Mouse (Mus musculus): ENCODE data around the gene Pus7l. TPM values are rescaled to one million over a fixed set of nuclear protein-coding genes. Genes with fewer than 3 reads are reported as not detected.
"Not testable (repeated sequence)": the region's sequence is repeated elsewhere in the genome, so short reads cannot be mapped to it uniquely, and the experiment has no call there.

Gene Pus7l
- polyA plus RNA-seq, 1 experiment from 2014 or later: 5.1 TPM

- Histone ChIP-seq H3K27me3 (no peaks in the 10 kb centered on the region), H3K9me3 (no peaks in the 10 kb centered on the region), H3K27ac (replicated peaks) (no peak overlapping the region), H3K4me2 (replicated peaks) (no peak overlapping the region), H3K4me3 (no peak overlapping the region), H3K36me3 (no peaks in the 10 kb centered on the region), H3K4me1 (no peaks in the 10 kb centered on the region), H3K9ac (replicated peaks) (no peak overlapping the region)
- WGBS: 96% methylated on average over 1 of the region's 1 CpGs
- no peak for ATAC-seq (replicated peaks)
Observed at GRCm38 (mm10) chr15:94494445-94494844, 48.9 kb downstream of the Pus7l start.

- 87% methylated on average over 2 of the region's 2 CpGs for WGBS
- Histone ChIP-seq H3K4me1 (no peaks in the 10 kb centered on the region), H3K9ac (replicated peaks) (no peak overlapping the region)
Observed at GRCm38 (mm10) chr15:94489433-94489832, 53.9 kb downstream of the Pus7l start.

GRCm38 (mm10) chr15:94488028-94488427, 55.3 kb downstream of the Pus7l start:
- not testable (repeated sequence) for H3K9me3 ChIP-seq; H3K4me1 ChIP-seq; H3K4me3 ChIP-seq; H3K9ac ChIP-seq (replicated peaks); H3K36me3 ChIP-seq; H3K4me2 ChIP-seq (replicated peaks); H3K27me3 ChIP-seq; H3K27ac ChIP-seq (replicated peaks); ATAC-seq (replicated peaks)
- whole genome bisulfite sequencing: 91% methylated on average over 2 of the region's 2 CpGs

More at GRCm38 (mm10) chr15:94489433-94489832, 53.9 kb downstream of the Pus7l start:
- Histone ChIP-seq H3K36me3 (no peaks in the 10 kb centered on the region), H3K4me3 (no peak overlapping the region), H3K27me3 (no peaks in the 10 kb centered on the region), H3K9me3 (no peaks in the 10 kb centered on the region), H3K27ac (replicated peaks) (no peak overlapping the region), H3K4me2 (replicated peaks) (no peak overlapping the region)
- ATAC-seq (replicated peaks): no peak

GRCm38 (mm10) chr15:94482555-94482954, 60.8 kb downstream of the Pus7l start:
- ATAC-seq (replicated peaks): no peak; the same call in 1 of the 2 replicates
- WGBS: 30% methylated on average over 2 of the region's 2 CpGs

GRCm38 (mm10) chr15:94480792-94481191, 62.6 kb downstream of the Pus7l start:
- Histone ChIP-seq H3K4me2 (replicated peaks) (no peak overlapping the region), H3K9me3 (no peaks in the 10 kb centered on the region), H3K4me1 (peaks cover 26% of the 10 kb centered on the region), H3K4me3 (no peak overlapping the region), H3K27ac (replicated peaks) (no peak overlapping the region), H3K9ac (replicated peaks) (no peak overlapping the region), H3K36me3 (no peaks in the 10 kb centered on the region), H3K27me3 (no peaks in the 10 kb centered on the region)
- no peak for ATAC-seq (replicated peaks)
- WGBS: 87% methylated on average over 4 of the region's 4 CpGs

More at GRCm38 (mm10) chr15:94482555-94482954, 60.8 kb downstream of the Pus7l start:
- Histone ChIP-seq H3K36me3 (no peaks in the 10 kb centered on the region), H3K27me3 (no peaks in the 10 kb centered on the region), H3K9ac (replicated peaks) (no peak overlapping the region), H3K4me3 (no peak overlapping the region), H3K4me2 (replicated peaks) (no peak overlapping the region), H3K27ac (replicated peaks) (no peak overlapping the region), H3K4me1 (peaks cover 22% of the 10 kb centered on the region), H3K9me3 (no peaks in the 10 kb centered on the region)

- Histone ChIP-seq H3K4me3 (no peak overlapping the region), H3K27ac (replicated peaks) (no peak overlapping the region), H3K36me3 (no peaks in the 10 kb centered on the region), H3K27me3 (no peaks in the 10 kb centered on the region), H3K9me3 (no peaks in the 10 kb centered on the region), H3K4me2 (replicated peaks) (no peak overlapping the region), H3K9ac (replicated peaks) (no peak overlapping the region), H3K4me1 (peaks cover 26% of the 10 kb centered on the region)
- WGBS: 83% methylated on average over 5 of the region's 5 CpGs
- ATAC-seq (replicated peaks): no peak
Observed at GRCm38 (mm10) chr15:94480248-94480647, 63.1 kb downstream of the Pus7l start.

GRCm38 (mm10) chr15:94479513-94480136, 63.7 kb downstream of the Pus7l start:
- Histone ChIP-seq H3K4me2 (replicated peaks) (no peak overlapping the region), H3K9ac (replicated peaks) (no peak overlapping the region), H3K4me1 (peaks cover 26% of the 10 kb centered on the region), H3K27ac (replicated peaks) (peak overlapping the region; percentile 21; the same call in 1 of the 2 replicates), H3K9me3 (no peaks in the 10 kb centered on the region), H3K4me3 (no peak overlapping the region), H3K36me3 (no peaks in the 10 kb centered on the region), H3K27me3 (no peaks in the 10 kb centered on the region)
- 36% methylated on average over 3 of the region's 3 CpGs for WGBS
- no peak for ATAC-seq (replicated peaks)

GRCm38 (mm10) chr15:94478706-94479105, 64.6 kb downstream of the Pus7l start:
- H3K4me3 ChIP-seq: no peak overlapping the region
- H3K4me2 ChIP-seq (replicated peaks): no peak overlapping the region
- 12% methylated on average over 13 of the region's 13 CpGs for WGBS
- ATAC-seq (replicated peaks): no peak
- H3K36me3 ChIP-seq: no peaks in the 10 kb centered on the region
- H3K9me3 ChIP-seq: no peaks in the 10 kb centered on the region
- H3K9ac ChIP-seq (replicated peaks): no peak overlapping the region
- no peaks in the 10 kb centered on the region for H3K27me3 ChIP-seq
- H3K27ac ChIP-seq (replicated peaks): no peak overlapping the region
- peaks cover 26% of the 10 kb centered on the region for H3K4me1 ChIP-seq

GRCm38 (mm10) chr15:94477287-94477686, 66.1 kb downstream of the Pus7l start:
- H3K27me3 ChIP-seq: no peaks in the 10 kb centered on the region
- no peak overlapping the region for H3K9ac ChIP-seq (replicated peaks)
- no peak overlapping the region for H3K4me3 ChIP-seq
- no peaks in the 10 kb centered on the region for H3K9me3 ChIP-seq
- H3K4me2 ChIP-seq (replicated peaks): no peak overlapping the region
- peaks cover 22% of the 10 kb centered on the region for H3K4me1 ChIP-seq
- H3K36me3 ChIP-seq: no peaks in the 10 kb centered on the region
- no peak for ATAC-seq (replicated peaks)
- H3K27ac ChIP-seq (replicated peaks): no peak overlapping the region
- WGBS: 5% methylated on average over 7 of the region's 7 CpGs

- ATAC-seq (replicated peaks): no peak
Observed at GRCm38 (mm10) chr15:94475975-94476374, 67.4 kb downstream of the Pus7l start.

More at GRCm38 (mm10) chr15:94475975-94476374, 67.4 kb downstream of the Pus7l start:
- WGBS: 95% methylated on average over 5 of the region's 5 CpGs
- no peaks in the 10 kb centered on the region for H3K36me3 ChIP-seq
- H3K27me3 ChIP-seq: no peaks in the 10 kb centered on the region
- H3K4me3 ChIP-seq: no peak overlapping the region
- H3K4me2 ChIP-seq (replicated peaks): no peak overlapping the region
- no peak overlapping the region for H3K27ac ChIP-seq (replicated peaks)
- H3K4me1 ChIP-seq: peaks cover 22% of the 10 kb centered on the region
- no peak overlapping the region for H3K9ac ChIP-seq (replicated peaks)
- H3K9me3 ChIP-seq: no peaks in the 10 kb centered on the region

Other genes with a start within 250 kb of the Pus7l start
- 2.5 and 3.5 TPM in 2 replicates for gene Adamts20, start 78.1 kb downstream of the Pus7l start, polyA plus RNA-seq (2015; fragmentation: Nextera tagmentation; extraction: Ambion mirVana)
- 1.5 TPM in 2 replicates for gene Irak4, start 96 bp upstream of the Pus7l start, polyA plus RNA-seq (2015; fragmentation: Nextera tagmentation; extraction: Ambion mirVana)
- 94.8 and 98.6 TPM in 2 replicates for gene Twf1, start 46.3 kb upstream of the Pus7l start, polyA plus RNA-seq (2015; fragmentation: Nextera tagmentation; extraction: Ambion mirVana)
- gene Tmem117, start 85.7 kb upstream of the Pus7l start, polyA plus RNA-seq (2015; fragmentation: Nextera tagmentation; extraction: Ambion mirVana): 2.9 and 4.5 TPM in 2 replicates